Mouse (Mus musculus) kidney, postnatal 0 days (tissue): ENCODE data around the gene Tshz2. TPM values are rescaled to one million over a fixed set of nuclear protein-coding genes. Genes with fewer than 3 reads are reported as not detected.

Experiments used
- ATAC-seq: fragments of 200-750 bp; cut with Nextera tagmentation; replicated peaks from 2 replicates; pipeline ENCODE4 v1.8.0; 2017; ENCODE audit warnings: low read depth, moderate number of reproducible peaks, moderate TSS enrichment, moderate library complexity; ENCODE audit not compliant: low FRiP score
- DNase-seq: peaks from one replicate; pipeline ENCODE4 v3.0.0-alpha.2; 2016; ENCODE audit warnings: low spot score
- H3K27ac ChIP-seq: fragments of 300-500 bp; sonication (generic); 2 replicates; pipeline ENCODE4 v1.5.1; 2014; ENCODE audit warnings: mild to moderate bottlenecking
- H3K27me3 ChIP-seq: fragments of 300-500 bp; sonication (generic); 2 replicates; pipeline ENCODE4 v1.6.1; 2014; ENCODE audit warnings: low read length, mixed read lengths; ENCODE audit not compliant: insufficient read depth
- H3K36me3 ChIP-seq: fragments of 300-500 bp; sonication (generic); 2 replicates; pipeline ENCODE4 v1.6.1; 2014; ENCODE audit warnings: low read length, mixed read lengths; ENCODE audit not compliant: insufficient read depth
- H3K4me1 ChIP-seq: fragments of 300-500 bp; sonication (generic); replicated peaks from 2 replicates; pipeline ENCODE4 v1.6.1; 2014; ENCODE audit warnings: antibody characterized with exemption, low read length, mixed read lengths; ENCODE audit not compliant: insufficient read depth
- H3K4me2 ChIP-seq: fragments of 300-500 bp; sonication (generic); 2 replicates; pipeline ENCODE4 v1.6.1; 2014; ENCODE audit warnings: mild to moderate bottlenecking, low read length, moderate library complexity, mixed read lengths
- H3K4me3 ChIP-seq: fragments of 300-500 bp; sonication (generic); replicated peaks from 2 replicates; pipeline ENCODE4 v1.5.1; 2014; ENCODE audit warnings: low read depth, low read length
- H3K9ac ChIP-seq: fragments of 300-500 bp; sonication (generic); 2 replicates; pipeline ENCODE4 v1.6.1; 2014; ENCODE audit warnings: low read depth, low read length
- H3K9me3 ChIP-seq: fragments of 300-500 bp; sonication (generic); replicated peaks from 2 replicates; pipeline ENCODE4 v1.6.1; 2016; ENCODE audit warnings: low read length, inconsistent platforms, mixed read lengths
- CTCF ChIP-seq: IDR thresholded peaks from 2 replicates; pipeline ENCODE4 v1.5.1; 2016; ENCODE audit warnings: antibody characterized with exemption, low read depth, mild to moderate bottlenecking, moderate library complexity
- WGBS: fragments of 180-500 bp; shearing (Covaris S2); extraction: QIAGEN DNeasy Blood & Tissue Kit; methylation state at CpG from one replicate; pipeline ENCODE4 v1.1.7; 2014; 5-methylcytosine and 5-hydroxymethylcytosine counted together
- polyA plus RNA-seq: library from polyadenylated mRNA; unstranded; fragments of >200 nt; fragmentation: Nextera tagmentation; extraction: Ambion mirVana; gene quantifications from 2 replicates; pipeline ENCODE4 v1.2.1, GENCODE M21; 2015

Tshz2 gene
- polyA plus RNA-seq, 1 experiment from 2014 or later, result 9.8 TPM

- 14% methylated on average over 9 of the region's 9 CpGs for WGBS
- Histone ChIP-seq H3K4me3 (no peak overlapping the region), H3K27me3 (no peaks in the 10 kb centered on the region), H3K9me3 (no peaks in the 10 kb centered on the region), H3K4me2 (no peak overlapping the region), H3K9ac (no peak overlapping the region), H3K36me3 (no peaks in the 10 kb centered on the region), H3K4me1 (peaks cover 13% of the 10 kb centered on the region; the same call in 1 of the 2 replicates), H3K27ac (peak overlapping the region; percentile 79)
- ATAC-seq, result peak; percentile 46; the same call in 1 of the 2 replicates
- DNase-seq, result peak; percentile 85
- no peak for TF ChIP-seq CTCF
Measured at GRCm38 (mm10) chr2:170041101-170041500, 408.3 kb downstream of the Tshz2 start.

- no peak for TF ChIP-seq CTCF
- no peak overlapping the region for H3K9ac ChIP-seq
- H3K4me2 ChIP-seq, result no peak overlapping the region
- peaks cover 8% of the 10 kb centered on the region; the same call in 1 of the 2 replicates for H3K4me1 ChIP-seq
- no peaks in the 10 kb centered on the region for H3K27me3 ChIP-seq
- WGBS, result 84% methylated on average over 12 of the region's 12 CpGs
- DNase-seq, result no peak
- H3K9me3 ChIP-seq, result no peaks in the 10 kb centered on the region
- no peak overlapping the region for H3K4me3 ChIP-seq
- ATAC-seq, result no peak
- no peaks in the 10 kb centered on the region for H3K36me3 ChIP-seq
- H3K27ac ChIP-seq, result no peak overlapping the region; the same call in 1 of the 2 replicates
Measured at GRCm38 (mm10) chr2:170042471-170043213, 409.8 kb downstream of the Tshz2 start.

DNA sequence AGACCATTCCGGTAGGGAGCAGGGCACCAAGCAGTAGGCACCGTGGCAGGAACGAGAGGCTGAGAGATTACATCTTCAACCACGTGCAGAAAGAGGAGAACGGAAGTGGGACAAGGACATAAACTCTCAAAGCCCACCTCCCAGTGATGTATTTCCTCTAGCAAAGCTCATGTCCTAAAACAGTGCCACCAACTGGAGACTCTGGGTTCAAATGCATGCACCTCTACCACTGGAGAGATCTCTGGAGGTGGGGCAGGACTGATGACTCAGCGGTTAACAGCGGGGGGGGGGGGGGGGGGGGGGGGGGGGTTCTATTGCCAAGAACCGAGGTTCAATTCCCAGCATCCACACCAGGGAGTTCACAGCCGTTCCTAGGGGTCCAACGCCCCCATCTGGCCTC, 410.5 kb downstream of the Tshz2 start:
- H3K27me3 ChIP-seq, result no peaks in the 10 kb centered on the region
- H3K9me3 ChIP-seq, result no peaks in the 10 kb centered on the region
- no peak overlapping the region for H3K4me3 ChIP-seq
- H3K4me2 ChIP-seq, result no peak overlapping the region
- no peak for DNase-seq
- H3K4me1 ChIP-seq, result peaks cover 6% of the 10 kb centered on the region; the same call in 1 of the 2 replicates
- no peak overlapping the region for H3K9ac ChIP-seq
- no peaks in the 10 kb centered on the region for H3K36me3 ChIP-seq
- 76% methylated on average over 8 of the region's 10 CpGs for WGBS
- no peak; the same call in 1 of the 2 replicates for TF ChIP-seq CTCF
- no peak for ATAC-seq
- no peak overlapping the region for H3K27ac ChIP-seq

GRCm38 (mm10) chr2:170045896-170046295, 413.1 kb downstream of the Tshz2 start:
- H3K4me2 ChIP-seq, result no peak overlapping the region
- no peaks in the 10 kb centered on the region for H3K36me3 ChIP-seq
- peak; percentile 52 for TF ChIP-seq CTCF
- peaks cover 2% of the 10 kb centered on the region; the same call in 1 of the 2 replicates for H3K4me1 ChIP-seq
- H3K27me3 ChIP-seq, result no peaks in the 10 kb centered on the region
- no peak overlapping the region for H3K9ac ChIP-seq
- no peaks in the 10 kb centered on the region for H3K9me3 ChIP-seq
- DNase-seq (no peak), ATAC-seq (no peak)
- 88% methylated on average over 11 of the region's 11 CpGs for WGBS
- no peak overlapping the region for H3K4me3 ChIP-seq
- no peak overlapping the region for H3K27ac ChIP-seq

DNA sequence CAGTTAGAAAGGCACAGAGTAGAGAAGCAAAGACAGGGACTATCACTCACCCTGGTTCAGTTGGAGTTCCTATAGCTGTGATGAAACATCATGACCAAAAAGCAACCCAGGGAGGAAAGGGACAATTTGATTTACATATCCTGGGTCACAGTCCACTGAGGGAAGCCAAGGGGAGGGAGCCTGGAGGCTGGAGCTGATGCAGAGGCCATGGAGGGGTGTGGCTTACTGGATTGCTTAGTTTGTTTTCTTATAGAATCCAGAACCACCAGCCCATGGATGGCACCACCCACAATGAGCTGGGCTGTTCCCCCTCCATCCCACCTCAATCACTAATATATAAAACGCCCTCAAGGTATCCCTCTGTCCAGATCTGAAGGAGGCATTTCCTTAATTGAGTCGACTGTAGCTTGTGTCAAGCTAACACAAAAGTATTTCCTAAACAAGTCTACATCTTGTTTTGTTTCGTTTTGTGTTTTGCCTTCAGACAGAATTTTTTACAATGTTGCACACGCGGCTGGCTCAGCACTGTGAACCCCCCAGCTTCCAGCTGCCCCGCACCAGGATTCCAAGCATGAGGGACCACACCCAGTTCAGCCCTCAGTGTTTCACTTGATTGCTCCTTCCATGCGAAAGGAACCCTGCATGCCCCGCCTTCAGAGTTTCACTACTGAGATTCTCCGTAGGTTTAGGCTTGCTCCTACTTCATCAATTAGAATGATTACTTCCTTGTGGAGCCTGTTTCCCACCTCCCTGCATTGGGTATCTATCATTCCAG, 413.7 kb downstream of the Tshz2 start:
- no peak for TF ChIP-seq CTCF
- H3K9ac ChIP-seq, result no peak overlapping the region
- no peaks in the 10 kb centered on the region for H3K36me3 ChIP-seq
- DNase-seq (peak; percentile 58), ATAC-seq (peak; percentile 72; the same call in 1 of the 2 replicates)
- WGBS, result 53% methylated on average over 9 of the region's 9 CpGs
- 0 out of 2 replicates have a peak overlapping the region, but pooled peaks have one; percentile 25 for H3K27ac ChIP-seq
- no peak overlapping the region for H3K4me3 ChIP-seq
- no peaks in the 10 kb centered on the region for H3K4me1 ChIP-seq
- H3K4me2 ChIP-seq, result 0 out of 2 replicates have a peak overlapping the region, but pooled peaks have one; percentile 15
- no peaks in the 10 kb centered on the region for H3K9me3 ChIP-seq
- no peaks in the 10 kb centered on the region for H3K27me3 ChIP-seq

GRCm38 (mm10) chr2:170048831-170049230, 416.0 kb downstream of the Tshz2 start:
- Histone ChIP-seq H3K4me3 (no peak overlapping the region), H3K36me3 (no peaks in the 10 kb centered on the region), H3K9me3 (no peaks in the 10 kb centered on the region), H3K27ac (no peak overlapping the region), H3K4me1 (no peaks in the 10 kb centered on the region), H3K4me2 (no peak overlapping the region), H3K27me3 (no peaks in the 10 kb centered on the region), H3K9ac (no peak overlapping the region)
- WGBS, result 79% methylated on average over 1 of the region's 1 CpGs
- TF ChIP-seq CTCF, result no peak
- no peak for DNase-seq
- no peak for ATAC-seq
